Mouse (Mus musculus): Measurements from ENCODE around the gene Gata1. TPM values are rescaled to one million over a fixed set of nuclear protein-coding genes. Genes with fewer than 3 reads are reported as not detected.

The Gata1 gene
- polyA plus RNA-seq, 1 experiment from 2014 or later = 1.5 TPM

- no peak overlapping the region for H3K9ac ChIP-seq
- no peak overlapping the region for H3K27ac ChIP-seq
- H3K4me1 ChIP-seq = no peaks in the 10 kb centered on the region
- H3K9me3 ChIP-seq = no peaks in the 10 kb centered on the region
- H3K36me3 ChIP-seq = no peaks in the 10 kb centered on the region
- ATAC-seq (ENCODE audit: low FRiP score, low read depth) = no peak
- no peak overlapping the region for H3K4me2 ChIP-seq (replicated peaks)
- 79% methylated on average over 3 of the region's 3 CpGs for WGBS
- H3K27me3 ChIP-seq (replicated peaks) = no peaks in the 10 kb centered on the region
- H3K4me3 ChIP-seq = no peak overlapping the region
Observed at GRCm38 (mm10) chrX:8000546-8001192, 22.8 kb upstream of the Gata1 start.

- H3K4me3 ChIP-seq = no peak overlapping the region
- H3K27me3 ChIP-seq (replicated peaks) = no peaks in the 10 kb centered on the region
- H3K4me1 ChIP-seq = no peaks in the 10 kb centered on the region
- no peak overlapping the region for H3K4me2 ChIP-seq (replicated peaks)
- 74% methylated on average over 10 of the region's 10 CpGs for WGBS
- H3K27ac ChIP-seq = no peak overlapping the region
- no peak for ATAC-seq (ENCODE audit: low FRiP score, low read depth)
- H3K9ac ChIP-seq = no peak overlapping the region
- no peaks in the 10 kb centered on the region for H3K36me3 ChIP-seq
- H3K9me3 ChIP-seq = no peaks in the 10 kb centered on the region
Observed at GRCm38 (mm10) chrX:7993068-7993735, 15.3 kb upstream of the Gata1 start.

DNA sequence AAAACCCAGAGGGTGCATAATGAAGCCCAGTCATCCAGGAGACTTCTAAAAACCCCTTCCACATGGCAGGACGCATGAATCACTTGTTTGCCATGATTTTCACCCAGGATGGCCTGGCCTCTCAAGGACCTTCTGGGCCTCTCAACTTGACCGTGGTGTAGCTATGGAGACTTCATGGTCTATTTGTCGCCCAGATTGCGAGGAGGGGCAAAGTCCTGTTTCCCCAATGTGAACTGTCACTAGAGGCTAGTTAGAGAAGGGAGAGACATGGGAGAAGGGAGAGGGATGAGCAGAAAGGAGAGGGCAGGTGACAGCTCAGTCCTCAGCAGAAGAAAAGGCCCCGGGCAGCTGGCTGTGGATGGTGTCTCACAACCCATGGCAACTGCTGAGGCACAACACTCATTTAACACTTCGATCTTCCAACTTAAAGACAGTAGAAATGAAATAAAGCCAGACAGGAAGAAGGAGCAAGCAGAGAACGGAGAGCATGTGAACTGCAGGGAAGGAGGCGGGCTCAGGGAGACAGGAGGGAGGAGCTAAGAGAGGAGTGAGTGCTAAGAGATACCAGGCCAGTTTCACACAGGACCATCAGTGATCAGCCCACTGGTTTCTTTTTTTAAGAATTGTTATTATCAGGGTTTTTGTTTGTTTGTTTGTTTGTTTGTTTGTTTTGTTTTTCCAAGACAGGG is 14.7 kb upstream of the Gata1 start:
- no peak overlapping the region for H3K4me2 ChIP-seq (replicated peaks)
- H3K27me3 ChIP-seq (replicated peaks) = no peaks in the 10 kb centered on the region
- H3K9me3 ChIP-seq = no peaks in the 10 kb centered on the region
- H3K4me1 ChIP-seq = no peaks in the 10 kb centered on the region
- no peaks in the 10 kb centered on the region for H3K36me3 ChIP-seq
- H3K9ac ChIP-seq = no peak overlapping the region
- WGBS = 60% methylated on average over 8 of the region's 8 CpGs
- H3K27ac ChIP-seq = no peak overlapping the region
- no peak overlapping the region for H3K4me3 ChIP-seq
- ATAC-seq (ENCODE audit: low FRiP score, low read depth) = no peak

DNA sequence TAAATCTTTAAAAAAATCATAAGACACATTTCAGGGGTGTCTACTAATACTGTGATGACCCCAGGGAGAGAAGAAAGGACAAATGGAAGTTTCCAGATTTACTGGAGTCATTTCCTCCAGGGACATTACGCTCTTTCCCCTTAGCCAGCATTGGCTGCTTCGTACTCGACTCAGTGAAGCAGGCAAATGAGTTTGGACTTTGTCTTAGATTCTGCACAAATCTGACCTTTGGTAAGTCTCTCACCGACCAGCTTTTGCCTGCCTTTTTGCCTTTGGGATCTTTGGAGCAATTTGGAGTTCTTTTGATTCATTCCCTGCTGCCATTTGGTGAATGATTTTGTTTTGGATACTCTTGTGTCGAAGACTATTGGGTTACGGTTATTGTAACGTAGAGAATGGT is 3.5 kb upstream of the Gata1 start:
- Histone ChIP-seq H3K9ac (no peak overlapping the region), H3K4me1 (no peaks in the 10 kb centered on the region), H3K9me3 (no peaks in the 10 kb centered on the region), H3K27ac (no peak overlapping the region), H3K36me3 (no peaks in the 10 kb centered on the region), H3K27me3 (replicated peaks) (no peaks in the 10 kb centered on the region), H3K4me3 (no peak overlapping the region), H3K4me2 (replicated peaks) (no peak overlapping the region)
- ATAC-seq (ENCODE audit: low FRiP score, low read depth) = no peak
- WGBS = 87% methylated on average over 7 of the region's 7 CpGs

DNA sequence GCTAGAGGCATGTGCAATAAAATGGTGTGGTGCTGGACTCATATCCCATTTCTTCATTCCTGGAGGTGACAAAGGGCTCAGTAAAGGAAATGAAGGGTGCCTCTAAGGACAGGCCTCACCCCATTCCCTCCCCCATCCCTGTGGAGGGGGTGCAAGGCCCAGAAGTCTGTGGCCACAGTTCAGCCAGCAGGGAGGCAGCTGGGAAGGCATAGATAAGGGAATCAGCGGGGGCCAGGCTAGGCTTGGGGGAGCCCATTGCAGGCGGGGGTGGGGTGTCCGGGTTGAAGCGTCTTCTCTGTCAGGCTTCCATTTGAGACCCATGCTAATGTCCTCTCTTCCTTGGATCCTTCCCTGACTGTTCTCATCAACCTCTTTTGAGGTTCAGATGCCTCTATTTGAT is 6.6 kb downstream of the Gata1 start:
- Histone ChIP-seq H3K36me3 (no peaks in the 10 kb centered on the region), H3K9me3 (no peaks in the 10 kb centered on the region), H3K4me3 (no peak overlapping the region), H3K27me3 (replicated peaks) (no peaks in the 10 kb centered on the region), H3K4me2 (replicated peaks) (no peak overlapping the region), H3K27ac (no peak overlapping the region), H3K9ac (no peak overlapping the region), H3K4me1 (no peaks in the 10 kb centered on the region)
- 68% methylated on average over 4 of the region's 4 CpGs for WGBS
- no peak for ATAC-seq (ENCODE audit: low FRiP score, low read depth)

- H3K4me3 ChIP-seq = no peak overlapping the region
- H3K4me2 ChIP-seq (replicated peaks) = no peak overlapping the region
- no peaks in the 10 kb centered on the region for H3K36me3 ChIP-seq
- H3K27ac ChIP-seq = no peak overlapping the region
- 87% methylated on average over 3 of the region's 3 CpGs for WGBS
- no peaks in the 10 kb centered on the region for H3K9me3 ChIP-seq
- no peak for ATAC-seq (ENCODE audit: low FRiP score, low read depth)
- H3K9ac ChIP-seq = no peak overlapping the region
- H3K4me1 ChIP-seq = no peaks in the 10 kb centered on the region
- H3K27me3 ChIP-seq (replicated peaks) = no peaks in the 10 kb centered on the region
Observed at GRCm38 (mm10) chrX:7968899-7969298, 9.0 kb downstream of the Gata1 start.

DNA sequence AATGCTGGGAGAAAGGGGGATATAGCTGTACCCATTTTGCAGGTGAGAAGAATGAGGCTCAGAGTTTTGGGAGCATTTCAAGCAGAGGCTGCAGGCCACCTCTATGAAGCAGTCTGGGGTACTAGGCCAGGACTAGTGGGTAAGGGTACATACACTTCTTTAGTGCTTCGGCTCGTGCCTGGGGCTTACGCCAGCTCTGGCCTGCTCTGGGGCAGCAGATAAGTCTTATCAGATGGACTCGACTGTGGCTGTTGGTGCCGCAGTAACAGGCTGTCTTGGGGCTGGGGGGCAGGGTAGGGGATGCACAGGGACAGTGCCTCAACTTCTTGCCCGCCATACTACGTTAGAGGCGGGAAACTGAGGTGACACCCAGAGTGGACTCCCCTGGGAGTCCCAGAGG is 9.6 kb downstream of the Gata1 start:
- no peak overlapping the region for H3K4me2 ChIP-seq (replicated peaks)
- no peaks in the 10 kb centered on the region for H3K4me1 ChIP-seq
- H3K9me3 ChIP-seq = no peaks in the 10 kb centered on the region
- H3K27me3 ChIP-seq (replicated peaks) = no peaks in the 10 kb centered on the region
- H3K27ac ChIP-seq = no peak overlapping the region
- ATAC-seq (ENCODE audit: low FRiP score, low read depth) = no peak
- H3K36me3 ChIP-seq = no peaks in the 10 kb centered on the region
- 88% methylated on average over 8 of the region's 8 CpGs for WGBS
- H3K4me3 ChIP-seq = no peak overlapping the region
- no peak overlapping the region for H3K9ac ChIP-seq

DNA sequence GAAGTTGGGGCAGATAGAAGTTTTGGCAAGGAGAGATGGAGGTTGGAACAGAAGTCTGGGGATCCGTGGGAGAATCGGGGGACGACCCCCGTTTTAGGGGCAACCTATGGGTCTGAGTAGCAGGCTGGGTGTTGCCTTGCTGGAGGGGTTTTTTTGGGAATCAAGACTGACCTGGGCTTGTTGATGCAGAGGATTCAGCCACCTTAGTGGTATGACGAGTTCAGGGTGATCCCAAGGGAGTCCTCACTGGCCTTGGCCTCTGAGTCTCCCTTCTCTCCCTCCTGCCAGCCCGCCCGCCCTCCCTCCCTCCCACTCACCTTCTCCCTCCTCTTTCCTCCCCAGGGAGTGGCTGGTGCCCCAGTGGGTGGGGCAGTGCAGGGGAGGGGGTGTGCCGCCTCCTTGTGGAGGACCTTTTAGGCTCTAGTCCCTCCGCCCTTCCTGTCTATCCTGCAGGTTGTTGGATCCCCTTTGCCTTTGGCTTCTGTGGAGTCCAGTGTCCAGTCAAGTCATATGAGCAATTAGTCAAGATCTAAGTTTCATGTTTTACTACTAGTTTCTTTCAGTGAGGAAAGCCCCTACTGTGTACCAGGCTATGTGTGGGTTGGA is 10.2 kb downstream of the Gata1 start:
- no peaks in the 10 kb centered on the region for H3K4me1 ChIP-seq
- no peaks in the 10 kb centered on the region for H3K9me3 ChIP-seq
- ATAC-seq (ENCODE audit: low FRiP score, low read depth) = no peak
- 79% methylated on average over 6 of the region's 9 CpGs for whole genome bisulfite sequencing
- H3K27me3 ChIP-seq (replicated peaks) = no peaks in the 10 kb centered on the region
- no peaks in the 10 kb centered on the region for H3K36me3 ChIP-seq
- no peak overlapping the region for H3K9ac ChIP-seq
- H3K4me3 ChIP-seq = no peak overlapping the region
- no peak overlapping the region for H3K4me2 ChIP-seq (replicated peaks)
- H3K27ac ChIP-seq = no peak overlapping the region

GRCm38 (mm10) chrX:7966161-7966560 is 11.7 kb downstream of the Gata1 start:
- H3K4me2 ChIP-seq (replicated peaks) = no peak overlapping the region
- no peak for ATAC-seq (ENCODE audit: low FRiP score, low read depth)
- WGBS = 78% methylated on average over 4 of the region's 4 CpGs

GRCm38 (mm10) chrX:7963829-7964626 is 13.8 kb downstream of the Gata1 start:
- Histone ChIP-seq H3K9ac (no peak overlapping the region), H3K27me3 (replicated peaks) (no peaks in the 10 kb centered on the region), H3K36me3 (no peaks in the 10 kb centered on the region), H3K4me2 (replicated peaks) (no peak overlapping the region), H3K27ac (no peak overlapping the region), H3K4me3 (no peak overlapping the region), H3K4me1 (no peaks in the 10 kb centered on the region), H3K9me3 (no peaks in the 10 kb centered on the region)
- 80% methylated on average over 7 of the region's 7 CpGs for WGBS
- no peak for ATAC-seq (ENCODE audit: low FRiP score, low read depth)

More at GRCm38 (mm10) chrX:7966161-7966560, 11.7 kb downstream of the Gata1 start:
- Histone ChIP-seq H3K9ac (no peak overlapping the region), H3K36me3 (no peaks in the 10 kb centered on the region), H3K4me1 (no peaks in the 10 kb centered on the region), H3K27me3 (replicated peaks) (no peaks in the 10 kb centered on the region), H3K9me3 (no peaks in the 10 kb centered on the region), H3K4me3 (no peak overlapping the region), H3K27ac (no peak overlapping the region)

DNA sequence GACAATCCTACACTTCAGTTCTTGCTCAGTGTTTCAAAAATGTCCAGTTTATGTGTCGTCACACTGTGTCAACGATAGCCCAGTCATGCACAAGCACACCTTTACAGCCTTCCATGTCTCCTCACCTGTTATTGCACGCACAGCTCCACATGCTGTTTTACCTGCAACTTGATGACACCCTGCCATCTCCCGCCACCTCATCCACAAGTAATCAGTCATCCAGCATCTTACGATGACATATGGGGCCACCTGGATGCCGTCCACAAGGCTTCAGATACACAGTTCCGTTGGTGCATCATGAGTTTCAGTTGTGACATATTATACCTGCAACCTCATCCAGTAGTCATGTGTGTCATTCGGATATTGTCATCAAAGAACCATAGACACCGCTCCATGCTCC is 19.0 kb downstream of the Gata1 start:
- ATAC-seq (ENCODE audit: low FRiP score, low read depth) = no peak
- H3K4me1 ChIP-seq = no peaks in the 10 kb centered on the region
- no peak overlapping the region for H3K4me3 ChIP-seq
- no peak overlapping the region for H3K9ac ChIP-seq
- no peak overlapping the region for H3K27ac ChIP-seq
- WGBS = 92% methylated on average over 9 of the region's 9 CpGs
- H3K9me3 ChIP-seq = no peaks in the 10 kb centered on the region
- H3K36me3 ChIP-seq = no peaks in the 10 kb centered on the region
- no peak overlapping the region for H3K4me2 ChIP-seq (replicated peaks)
- H3K27me3 ChIP-seq (replicated peaks) = no peaks in the 10 kb centered on the region

GRCm38 (mm10) chrX:7950091-7950490 is 27.8 kb downstream of the Gata1 start:
- Histone ChIP-seq H3K27me3 (replicated peaks) (no peaks in the 10 kb centered on the region), H3K9ac (no peak overlapping the region), H3K36me3 (no peaks in the 10 kb centered on the region), H3K27ac (no peak overlapping the region), H3K9me3 (no peaks in the 10 kb centered on the region), H3K4me2 (replicated peaks) (no peak overlapping the region), H3K4me1 (peaks cover 6% of the 10 kb centered on the region; the same call in 1 of the 2 replicates), H3K4me3 (no peak overlapping the region)
- WGBS = 95% methylated on average over 7 of the region's 7 CpGs
- ATAC-seq (ENCODE audit: low FRiP score, low read depth) = no peak
